Mouse (Mus musculus): Measurements from ENCODE around the gene Thsd4.

DNA sequence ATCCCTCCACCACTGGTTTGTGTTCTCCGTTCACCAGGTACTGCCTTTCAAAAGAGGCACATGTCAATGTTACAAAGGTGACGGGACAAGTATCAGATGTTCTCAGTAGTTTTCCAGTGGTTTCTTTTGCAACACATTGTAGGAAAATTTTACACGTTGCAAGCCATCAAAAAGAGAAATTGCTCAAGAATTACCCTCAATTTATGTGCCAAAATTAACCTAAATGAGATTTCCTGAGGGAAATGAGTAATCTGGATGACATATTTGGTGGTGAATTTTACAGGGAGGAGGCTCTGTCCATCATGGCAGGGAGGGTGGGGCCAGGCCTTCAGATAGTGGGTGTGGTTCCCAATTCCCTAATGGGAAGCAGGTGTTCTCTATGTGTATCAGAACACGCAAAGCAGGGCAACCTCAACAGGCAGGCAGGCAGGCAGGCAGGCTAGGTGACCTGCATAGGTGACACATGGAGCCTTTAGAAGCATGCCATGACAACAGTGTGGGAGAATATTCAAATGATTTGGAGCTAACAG lies 458.6 kb downstream of the Thsd4 start:
- TF ChIP-seq CTCF (IDR thresholded peaks at IDR 0.05; ENCODE audit: borderline replicate concordance, control insufficient read depth, extremely low read depth, insufficient read depth, low read length, poor library complexity): no peak
- no peak for TF ChIP-seq POLR2A (IDR thresholded peaks at IDR 0.05; ENCODE audit: control insufficient read depth, extremely low read depth, insufficient read depth, low read length, poor library complexity)
